Mouse (Mus musculus) lung, postnatal 10 days (tissue): ENCODE measurements around the gene Ccdc42.

Experiments used
- DNase-seq: peaks from one replicate; pipeline ENCODE4 v3.0.0; 2021

Ccdc42 gene

GRCm38 (mm10) chr11:68589055-68589809 is 2.4 kb downstream of the Ccdc42 start:
- DNase-seq = peak; percentile 90

DNA sequence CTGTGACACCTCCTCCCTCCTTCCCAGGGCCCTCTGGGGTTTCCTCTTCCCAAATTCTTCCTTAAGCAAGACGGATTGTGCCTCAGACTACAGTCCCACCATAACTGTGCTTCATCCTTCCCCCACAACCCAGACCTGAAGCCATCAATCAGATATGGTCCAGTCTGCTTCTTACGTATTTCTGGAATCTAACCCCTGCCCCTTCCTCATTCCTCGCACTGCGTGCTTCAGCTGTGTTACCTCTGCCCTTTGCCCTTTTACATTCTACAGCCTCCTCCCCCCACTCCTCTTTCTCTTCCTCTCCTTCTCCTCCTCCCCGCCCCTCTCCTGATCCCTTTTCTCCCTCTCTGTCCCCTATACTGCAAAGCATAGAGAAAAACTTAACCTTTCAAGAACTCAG is 4.9 kb downstream of the Ccdc42 start:
- no peak for DNase-seq

- DNase-seq = no peak
These were observed 6.4 kb downstream of the Ccdc42 start for GRCm38 (mm10) chr11:68593247-68593646.

DNA sequence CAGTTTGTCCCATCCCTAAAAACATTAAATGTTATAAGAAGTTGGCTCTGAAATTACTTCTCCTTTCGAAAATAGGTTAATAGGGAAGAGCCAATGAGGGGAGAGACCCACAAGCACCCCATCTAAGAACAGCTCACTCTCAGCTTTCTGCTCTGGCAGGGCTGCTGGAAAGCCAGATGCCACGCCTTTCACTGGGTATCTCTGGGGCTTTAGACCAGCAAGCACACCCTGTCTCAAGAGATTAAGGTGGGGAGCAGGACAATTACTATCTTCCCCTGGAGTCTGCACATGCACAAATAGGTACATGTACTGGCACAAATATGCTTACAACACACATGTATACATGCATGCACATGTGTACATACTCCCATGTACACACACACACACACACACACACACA is 11.1 kb downstream of the Ccdc42 start:
- DNase-seq = no peak

- DNase-seq = peak; percentile 84
These were observed 13.8 kb downstream of the Ccdc42 start for GRCm38 (mm10) chr11:68600551-68601021.

DNA sequence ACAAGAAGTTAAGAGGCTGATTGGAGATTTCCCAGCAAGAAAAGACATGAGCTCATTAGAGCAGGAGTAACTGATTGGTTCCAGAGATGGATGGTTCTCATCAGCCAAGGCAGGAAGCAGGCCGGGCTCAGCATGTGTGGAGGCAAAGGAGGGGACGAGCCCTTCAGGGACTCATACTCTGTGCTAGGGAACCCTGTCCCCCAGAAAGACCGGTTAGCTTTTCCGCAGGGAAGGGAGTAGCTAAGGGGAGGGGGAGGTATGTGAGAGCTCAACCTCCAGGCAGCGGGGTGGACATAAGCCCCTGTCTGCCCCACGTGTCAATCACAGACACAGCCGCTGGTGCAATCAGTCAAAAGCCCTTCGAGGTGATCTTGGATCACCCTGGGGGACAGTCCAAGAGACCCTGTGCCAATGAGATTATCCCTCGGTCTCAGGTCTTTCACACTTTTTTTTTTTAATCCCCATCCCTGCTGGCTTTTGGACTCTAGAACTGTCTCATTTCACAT is 14.7 kb downstream of the Ccdc42 start:
- peak; percentile 64 for DNase-seq

DNA sequence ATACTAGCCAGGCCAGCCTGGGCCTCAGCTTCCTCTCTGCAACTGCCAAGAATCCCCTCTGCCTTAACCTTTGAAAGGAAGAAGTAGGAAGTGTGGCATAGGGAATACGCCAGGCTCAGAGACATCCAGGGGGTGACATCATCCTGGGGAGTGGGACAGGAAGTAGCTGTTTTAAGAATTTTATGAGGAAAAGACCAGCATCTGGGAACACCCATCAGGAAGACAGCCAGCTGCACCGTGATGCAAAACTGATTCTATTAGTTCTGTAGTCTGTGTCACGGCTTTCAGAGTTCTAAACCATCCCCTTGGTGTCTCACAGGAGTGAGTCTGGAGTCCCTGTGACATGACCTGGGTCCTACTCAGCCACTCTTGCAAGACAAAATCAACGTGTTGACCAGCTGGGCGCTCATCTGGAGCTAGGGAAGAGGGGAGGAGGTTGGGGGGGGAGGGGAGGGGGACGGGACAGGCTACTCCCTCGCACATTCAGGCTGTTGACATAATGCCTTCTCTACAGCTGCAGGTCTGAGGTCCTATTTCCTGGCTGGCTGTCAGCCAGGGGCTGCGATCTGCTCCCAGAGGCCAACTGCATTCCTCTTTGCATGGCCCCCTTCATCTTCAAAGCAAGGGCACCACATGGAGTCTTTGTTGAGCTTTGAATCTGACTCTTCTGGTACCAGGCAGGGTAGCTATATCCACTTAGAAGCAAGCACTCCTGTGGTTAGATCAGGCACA is 15.5 kb downstream of the Ccdc42 start:
- DNase-seq = peak; percentile 79

DNA sequence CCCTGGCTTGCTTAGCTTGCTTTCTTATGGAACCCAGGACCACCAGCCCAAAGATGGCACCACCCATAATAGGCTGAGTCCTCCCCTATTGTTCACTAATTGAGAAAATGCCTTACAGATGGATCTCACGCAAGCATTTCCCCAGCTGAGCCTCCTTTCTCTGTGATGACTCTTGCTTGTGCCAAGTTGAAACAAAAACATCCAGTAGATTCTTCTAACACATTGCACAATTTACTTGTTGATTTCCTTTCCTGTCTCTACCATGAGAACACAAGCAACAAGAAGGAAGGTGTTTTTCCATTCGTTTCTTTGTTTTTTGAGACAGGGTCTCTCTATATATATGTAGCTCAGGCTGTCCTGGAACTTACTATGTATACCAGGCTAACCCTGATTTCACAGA is 20.2 kb downstream of the Ccdc42 start:
- no peak for DNase-seq

DNA sequence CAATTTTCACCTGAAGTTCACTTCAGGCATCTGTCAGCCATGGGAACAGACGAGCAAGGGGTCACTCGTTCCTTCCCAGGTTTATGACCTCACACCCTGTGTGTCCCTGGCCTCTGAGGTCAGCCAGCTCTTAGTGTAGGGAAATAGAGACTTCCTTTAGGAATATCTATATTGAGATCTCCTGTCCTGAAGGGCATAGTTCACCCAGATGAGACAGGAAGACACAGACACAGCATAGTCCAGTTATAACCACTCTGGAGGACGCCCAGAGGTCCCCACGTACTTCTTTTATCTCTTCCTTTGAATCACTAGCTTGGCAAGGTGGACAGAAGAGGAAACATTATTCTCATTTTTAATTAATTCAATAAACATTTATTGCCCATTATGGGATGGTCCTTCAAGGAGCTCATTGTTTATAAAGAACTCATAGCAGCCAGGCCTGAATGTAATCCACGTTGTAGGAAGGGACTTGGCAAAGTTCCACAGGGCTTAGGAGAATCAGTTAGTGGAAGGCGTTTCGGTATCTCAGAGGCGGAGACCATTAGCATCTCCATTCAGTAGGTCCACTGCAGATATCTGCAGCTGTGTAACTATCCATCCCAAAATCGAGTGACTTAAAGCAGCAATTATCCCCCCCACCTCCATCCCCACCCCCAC is 23.2 kb downstream of the Ccdc42 start:
- peak; percentile 61 for DNase-seq

- DNase-seq = no peak
These were observed 23.7 kb downstream of the Ccdc42 start for GRCm38 (mm10) chr11:68610567-68610947.

GRCm38 (mm10) chr11:68613071-68613711 is 26.4 kb downstream of the Ccdc42 start:
- peak; percentile 71 for DNase-seq

- DNase-seq = peak; percentile 82
These were observed 35.9 kb downstream of the Ccdc42 start for GRCm38 (mm10) chr11:68622751-68623150.

- peak; percentile 90 for DNase-seq
These were observed 36.5 kb downstream of the Ccdc42 start for GRCm38 (mm10) chr11:68623225-68623870.

DNA sequence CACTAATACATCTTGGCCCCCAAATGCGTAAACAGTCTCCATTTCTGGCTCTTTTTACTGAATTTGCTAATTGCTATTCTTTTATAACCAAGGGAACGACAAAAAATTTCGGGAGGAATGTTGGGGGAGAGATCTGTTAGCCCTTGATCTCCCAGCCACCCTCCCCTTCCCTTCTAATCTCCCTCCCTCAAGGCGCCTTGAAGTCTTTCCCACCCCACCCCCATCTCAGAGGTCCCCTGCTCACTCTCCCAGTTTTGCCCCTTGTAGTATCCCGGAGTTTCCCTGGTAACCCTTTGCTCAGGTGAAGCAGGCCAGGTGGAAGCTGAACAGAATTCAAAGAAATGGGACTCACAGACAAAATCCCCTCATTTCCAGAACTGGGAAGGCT is 37.0 kb downstream of the Ccdc42 start:
- DNase-seq = no peak

- DNase-seq = no peak
These were observed 44.9 kb downstream of the Ccdc42 start for GRCm38 (mm10) chr11:68631611-68632316.

- DNase-seq = no peak
These were observed 51.2 kb downstream of the Ccdc42 start for GRCm38 (mm10) chr11:68637861-68638615.

DNA sequence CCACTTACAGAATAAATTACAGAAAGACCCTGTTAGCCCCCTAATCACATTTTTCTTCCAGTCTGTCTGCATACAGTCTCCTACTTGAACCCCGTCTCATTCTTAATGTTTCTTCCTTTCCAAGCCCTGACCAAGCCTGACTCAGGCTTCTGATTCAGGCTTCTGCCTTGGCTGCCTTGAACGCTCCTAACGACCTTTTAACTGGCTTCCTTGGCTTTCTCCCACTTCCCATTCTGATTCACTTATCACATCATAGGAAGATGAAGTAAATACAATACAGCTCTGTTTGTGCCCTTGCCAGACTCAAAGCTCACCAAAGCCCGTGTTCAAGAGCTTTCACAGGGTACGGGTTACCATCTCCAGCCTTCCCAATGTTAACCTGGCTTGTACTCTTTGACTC is 54.5 kb downstream of the Ccdc42 start:
- DNase-seq = no peak

DNA sequence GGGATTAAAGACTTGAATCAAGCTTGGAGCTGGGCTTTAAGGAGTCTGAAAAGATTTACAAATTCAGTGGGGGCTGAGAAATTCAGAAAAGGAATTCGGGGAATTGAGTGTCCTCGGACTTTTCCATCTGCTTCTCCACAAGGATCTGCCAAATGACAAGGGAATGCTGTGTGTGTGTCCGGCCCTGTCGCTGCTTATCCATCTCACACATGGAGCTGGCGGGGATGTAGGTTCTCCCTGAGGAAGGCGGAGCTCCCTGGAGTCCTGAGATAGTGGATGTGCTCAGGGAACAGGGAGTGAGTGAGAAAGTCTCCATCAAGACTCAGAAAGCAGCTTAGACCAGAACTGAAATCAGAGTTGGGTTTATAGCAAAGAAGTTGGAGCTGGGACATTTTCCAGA is 58.0 kb downstream of the Ccdc42 start:
- peak; percentile 79 for DNase-seq
